Mouse (Mus musculus) urinary bladder, postnatal 14 days (tissue): ENCODE results near the gene Lhfpl3.

Experiments
- DNase-seq: peaks from one replicate; pipeline ENCODE4 v3.0.0; 2021; ENCODE audit warnings: low spot score

Gene Lhfpl3

DNA sequence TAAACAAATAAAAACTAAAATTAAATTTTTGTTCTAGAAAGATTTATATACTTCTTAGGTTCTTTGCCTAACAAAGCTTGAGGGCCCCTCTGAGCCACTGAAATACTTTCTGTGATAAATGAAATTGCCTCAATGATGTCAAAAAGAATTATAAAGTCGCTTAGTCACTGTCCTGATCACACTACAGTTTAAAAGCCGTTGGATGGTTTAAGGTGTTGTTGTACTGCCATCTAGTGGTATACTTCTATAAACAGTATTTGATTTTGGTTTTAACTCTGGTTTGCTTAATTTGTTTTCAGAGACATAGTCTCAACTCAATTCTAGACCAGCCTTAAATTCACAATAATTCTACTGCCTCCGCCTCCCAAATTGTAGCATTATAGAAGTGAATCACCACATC, 539.0 kb downstream of the Lhfpl3 start:
- no peak for DNase-seq

DNA sequence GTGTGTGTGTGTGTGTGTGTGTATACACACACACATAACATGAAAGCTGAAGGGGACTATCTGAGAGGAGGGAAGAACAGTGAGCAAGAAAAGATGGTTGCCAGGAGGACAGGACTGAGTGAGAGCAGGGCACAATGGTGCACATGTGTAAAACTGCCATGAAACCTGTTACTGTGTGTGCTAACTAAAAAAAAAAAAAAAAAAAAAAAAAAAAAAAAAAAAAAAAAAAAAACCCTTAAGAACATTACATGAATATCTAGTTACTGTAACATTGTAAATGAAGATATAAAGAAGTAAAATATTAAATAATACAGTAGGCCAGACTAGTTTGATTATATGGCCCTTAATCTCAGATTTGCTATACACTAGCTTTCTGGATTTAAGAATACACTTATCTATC, 543.3 kb downstream of the Lhfpl3 start:
- DNase-seq = no peak
